Mouse (Mus musculus) limb, embryonic 12.5 days (tissue): Measurements from ENCODE around the gene Alk. TPM values are rescaled to one million over a fixed set of nuclear protein-coding genes. Genes with fewer than 3 reads are reported as not detected.

Experiments used
- ATAC-seq: fragments of 200-750 bp; cut with Nextera tagmentation; 2 replicates; pipeline ENCODE4 v1.8.0; 2017; ENCODE audit warnings: low read depth, moderate TSS enrichment; ENCODE audit not compliant: insufficient number of reproducible peaks, insufficient read depth, low FRiP score, low TSS enrichment
- H3K27ac ChIP-seq: fragments of 300-500 bp; sonication (generic); 2 replicates; pipeline ENCODE4 v1.5.1; 2016; ENCODE audit warnings: mild to moderate bottlenecking, moderate library complexity
- H3K27me3 ChIP-seq: fragments of 300-500 bp; sonication (generic); 2 replicates; pipeline ENCODE4 v1.6.1; 2016; ENCODE audit warnings: mild to moderate bottlenecking, moderate library complexity
- H3K36me3 ChIP-seq: fragments of 300-500 bp; sonication (generic); 2 replicates; pipeline ENCODE4 v1.6.1; 2016; ENCODE audit warnings: mild to moderate bottlenecking, moderate library complexity
- H3K4me1 ChIP-seq: fragments of 300-500 bp; sonication (generic); replicated peaks from 2 replicates; pipeline ENCODE4 v1.6.1; 2016
- H3K4me2 ChIP-seq: fragments of 300-500 bp; sonication (generic); 2 replicates; pipeline ENCODE4 v1.6.1; 2016; ENCODE audit warnings: mild to moderate bottlenecking, moderate library complexity
- H3K4me3 ChIP-seq: fragments of 300-500 bp; sonication (generic); replicated peaks from 2 replicates; pipeline ENCODE4 v1.5.1; 2016; ENCODE audit warnings: mild to moderate bottlenecking
- H3K9ac ChIP-seq: fragments of 300-500 bp; sonication (generic); replicated peaks from 2 replicates; pipeline ENCODE4 v1.6.1; 2016; ENCODE audit warnings: mild to moderate bottlenecking, moderate library complexity
- H3K9me3 ChIP-seq: fragments of 300-500 bp; sonication (generic); 2 replicates; pipeline ENCODE4 v1.6.1; 2016; ENCODE audit warnings: mild to moderate bottlenecking, moderate library complexity
- WGBS: fragments of 180-500 bp; shearing (Covaris S2); methylation state at CpG from one replicate; pipeline ENCODE4 v1.1.7; 2016; 5-methylcytosine and 5-hydroxymethylcytosine counted together
- polyA plus RNA-seq: library from polyadenylated mRNA; unstranded; fragments of >200 nt; fragmentation: Nextera tagmentation; extraction: Ambion mirVana; gene quantifications from 2 replicates; pipeline ENCODE4 v1.2.1, GENCODE M21; 2016

Alk gene
- polyA plus RNA-seq, 1 experiment from 2014 or later: 0.44 TPM

DNA sequence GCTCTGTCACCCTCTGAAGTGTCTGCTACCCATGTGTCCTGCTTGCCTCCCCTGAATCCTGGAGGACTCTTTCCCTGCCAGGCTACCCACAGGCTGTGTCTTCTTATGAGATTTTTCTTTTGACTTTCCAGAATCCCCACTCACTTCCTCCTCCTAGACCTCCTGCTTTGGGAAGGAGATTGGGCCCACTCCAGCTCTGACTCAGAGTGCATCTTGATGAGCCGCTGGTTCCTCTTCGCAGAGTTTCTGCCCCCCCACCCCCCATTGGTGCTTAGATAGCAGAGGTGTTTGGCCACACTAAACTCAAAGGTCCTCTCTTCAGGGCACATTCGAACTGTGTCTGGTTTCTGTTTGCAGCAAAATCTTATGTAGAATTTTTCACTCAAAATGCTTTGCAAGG is 777.8 kb downstream of the Alk start:
- no peaks in the 10 kb centered on the region for H3K36me3 ChIP-seq

GRCm38 (mm10) chr17:71823622-71824306 is 780.7 kb downstream of the Alk start:
- Histone ChIP-seq H3K9ac (no peak overlapping the region), H3K4me3 (no peak overlapping the region), H3K4me1 (peaks cover 33% of the 10 kb centered on the region), H3K27me3 (peaks cover 8% of the 10 kb centered on the region), H3K9me3 (0 out of 2 replicates have a peak, but pooled peaks cover 6% of the 10 kb centered on the region), H3K27ac (no peak overlapping the region), H3K4me2 (no peak overlapping the region), H3K36me3 (no peaks in the 10 kb centered on the region; the same call in 1 of the 2 replicates)
- WGBS: 34% methylated on average over 8 of the region's 8 CpGs
- no peak for ATAC-seq

More for the DNA sequence above, 777.8 kb downstream of the Alk start:
- H3K4me2 ChIP-seq: no peak overlapping the region
- H3K4me1 ChIP-seq: peaks cover 36% of the 10 kb centered on the region
- H3K4me3 ChIP-seq: no peak overlapping the region
- no peaks in the 10 kb centered on the region for H3K9me3 ChIP-seq
- no peak overlapping the region for H3K27ac ChIP-seq
- ATAC-seq: no peak
- H3K9ac ChIP-seq: no peak overlapping the region
- peaks cover 8% of the 10 kb centered on the region for H3K27me3 ChIP-seq
- WGBS: 64% methylated on average over 3 of the region's 3 CpGs

Other genes with a start within 250 kb of the Alk start
- gene Ypel5, start 231.8 kb upstream of the Alk start, polyA plus RNA-seq: 40.9 and 41.2 TPM in 2 replicates